In genomic region chr2:128065013-128065412, GRCm38 (mm10) we compare ENCODE assay signal across 15 mouse cellular contexts.
"Had no signal": no experiment of that assay in that cellular context is flagged by ENCODE, and none has a peak within 500 bp of the region (broad histone marks: within the 10 kb centered on the region; RNA-seq: fewer than 3 reads in every experiment).

No protein-coding gene starts in this region.

- H3K9ac ChIP-seq: limb, embryonic 13.5 days; liver, embryonic 12.5 days; liver, embryonic 15.5 days; lung, embryonic 15.5 days; neural tube, embryonic 12.5 days; neural tube, embryonic 15.5 days had no signal

- H3K9me3 ChIP-seq: limb, embryonic 10.5 days; limb, embryonic 13.5 days; liver, embryonic 12.5 days; liver, embryonic 15.5 days; lung, embryonic 15.5 days; neural tube, embryonic 12.5 days; neural tube, embryonic 15.5 days had no signal

- H3K27me3 ChIP-seq: limb, embryonic 13.5 days; liver, embryonic 12.5 days; liver, embryonic 15.5 days; lung, embryonic 15.5 days; neural tube, embryonic 12.5 days; neural tube, embryonic 15.5 days had no signal

- H3K27ac ChIP-seq: limb, embryonic 10.5 days; limb, embryonic 13.5 days; liver, embryonic 12.5 days; liver, embryonic 15.5 days; lung, embryonic 15.5 days; neural tube, embryonic 12.5 days; neural tube, embryonic 15.5 days had no signal

- H3K36me3 ChIP-seq: limb, embryonic 10.5 days; limb, embryonic 13.5 days; liver, embryonic 12.5 days; liver, embryonic 15.5 days; lung, embryonic 15.5 days; neural tube, embryonic 12.5 days; neural tube, embryonic 15.5 days had no signal

- H3K4me1 ChIP-seq: liver, embryonic 12.5 days; liver, embryonic 15.5 days; neural tube, embryonic 12.5 days; neural tube, embryonic 15.5 days had no signal

- H3K4me3 ChIP-seq: limb, embryonic 10.5 days; limb, embryonic 13.5 days; liver, embryonic 12.5 days; liver, embryonic 15.5 days; lung, embryonic 15.5 days; neural tube, embryonic 12.5 days; neural tube, embryonic 15.5 days had no signal

- DNase-seq: kidney, adult 9 months; kidney, postnatal 14 days; kidney, postnatal 4 days; liver; lung, postnatal 10 days; midbrain, embryonic 14.5 days; thymus, adult 18-20 months; thymus, postnatal 36 days had no signal
